27 mouse cellular contexts compared by ENCODE assay signal in the genomic region with DNA sequence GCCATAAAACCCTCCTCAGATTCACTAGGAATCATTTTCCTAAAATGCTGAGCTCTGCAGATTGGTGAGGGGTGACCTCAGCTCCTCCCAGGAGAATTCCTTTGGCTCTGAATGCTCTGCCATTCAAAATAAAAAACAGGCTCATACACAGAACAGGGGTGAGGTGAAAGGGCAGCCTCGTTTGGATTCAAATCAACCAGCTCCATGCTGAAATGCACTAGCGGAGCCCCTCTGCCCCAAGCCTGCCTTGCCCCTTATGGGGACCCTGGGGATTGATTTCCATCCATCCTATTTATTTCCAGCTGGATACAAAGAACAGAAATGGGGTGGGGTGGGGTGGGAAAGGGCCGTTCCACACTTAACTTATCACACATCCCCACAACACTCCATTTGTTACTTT. TPM values are rescaled to one million over a fixed set of nuclear protein-coding genes. Genes with fewer than 3 reads are reported as not detected.
DNase-seq lines count a peak whose midpoint lies in the region; ATAC-seq and TF ChIP-seq lines count a peak whose summit lies in the region.
"Had no signal": no experiment of that assay in that cellular context is flagged by ENCODE, and none has a peak within 500 bp of the region (broad histone marks: within the 10 kb centered on the region; RNA-seq: fewer than 3 reads in every experiment).

No protein-coding gene starts in this region.

- TF ChIP-seq CTCF in midbrain, postnatal 0 days (IDR thresholded peaks at IDR 0.05): no peak

- H3K9me3 ChIP-seq in heart, embryonic 11.5 days (replicated peaks; ENCODE audit: control insufficient read depth, low read length): no peaks in the 10 kb centered on the region; the same call in 1 of the 2 replicates
- H3K9me3 ChIP-seq in kidney, embryonic 16.5 days (ENCODE audit: low read length): peaks cover 3% of the 10 kb centered on the region; the same call in 1 of the 2 replicates
- no peaks in the 10 kb centered on the region for H3K9me3 ChIP-seq in midbrain, embryonic 11.5 days (ENCODE audit: control insufficient read depth, low read length)
- H3K9me3 ChIP-seq in midbrain, postnatal 0 days (ENCODE audit: low read length): no peaks in the 10 kb centered on the region
- H3K9me3 ChIP-seq: embryonic facial prominence, embryonic 13.5 days; embryonic facial prominence, embryonic 15.5 days; forebrain, embryonic 10.5 days; forebrain, embryonic 12.5 days had no signal

- H3K4me2 ChIP-seq in heart, embryonic 11.5 days: no peak overlapping the region
- H3K4me2 ChIP-seq in kidney, embryonic 16.5 days (replicated peaks; ENCODE audit: low read depth, low read length): no peak overlapping the region
- H3K4me2 ChIP-seq in midbrain, embryonic 11.5 days: no peak overlapping the region
- H3K4me2 ChIP-seq in midbrain, postnatal 0 days (ENCODE audit: low read depth, low read length, poor library complexity, severe bottlenecking): no peak overlapping the region
- H3K4me2 ChIP-seq: embryonic facial prominence, embryonic 13.5 days; embryonic facial prominence, embryonic 15.5 days; forebrain, embryonic 12.5 days had no signal

- 78% methylated on average over 3 of the region's 3 CpGs for WGBS in heart, embryonic 11.5 days (ENCODE audit: insufficient replicate concordance)
- WGBS in kidney, embryonic 16.5 days: 70% methylated on average over 3 of the region's 3 CpGs
- 71% methylated on average over 3 of the region's 3 CpGs for WGBS in midbrain, embryonic 11.5 days
- 73% methylated on average over 3 of the region's 3 CpGs for WGBS in midbrain, postnatal 0 days

- H3K4me1 ChIP-seq in heart, embryonic 11.5 days (ENCODE audit: control insufficient read depth, insufficient read depth, low read length): no peaks in the 10 kb centered on the region
- no peaks in the 10 kb centered on the region for H3K4me1 ChIP-seq in kidney, embryonic 16.5 days (ENCODE audit: insufficient read depth, low read length)
- H3K4me1 ChIP-seq in midbrain, embryonic 11.5 days (ENCODE audit: control insufficient read depth, insufficient read depth, low read length): no peaks in the 10 kb centered on the region
- H3K4me1 ChIP-seq in midbrain, postnatal 0 days (ENCODE audit: insufficient read depth, low read length): no peaks in the 10 kb centered on the region
- H3K4me1 ChIP-seq: embryonic facial prominence, embryonic 13.5 days; embryonic facial prominence, embryonic 15.5 days; forebrain, embryonic 12.5 days had no signal

- H3K27me3 ChIP-seq in heart, embryonic 11.5 days (ENCODE audit: control insufficient read depth, insufficient read depth, low read length): no peaks in the 10 kb centered on the region
- H3K27me3 ChIP-seq in kidney, embryonic 16.5 days (ENCODE audit: insufficient read depth, low read length): no peaks in the 10 kb centered on the region
- H3K27me3 ChIP-seq in midbrain, embryonic 11.5 days (ENCODE audit: control insufficient read depth, insufficient read depth, low read length): no peaks in the 10 kb centered on the region
- H3K27me3 ChIP-seq in midbrain, postnatal 0 days (ENCODE audit: insufficient read depth, low read length): no peaks in the 10 kb centered on the region
- H3K27me3 ChIP-seq: embryonic facial prominence, embryonic 13.5 days; embryonic facial prominence, embryonic 15.5 days; forebrain, embryonic 12.5 days had no signal

- H3K27ac ChIP-seq in heart, embryonic 11.5 days (ENCODE audit: low read depth, low read length): no peak overlapping the region
- H3K27ac ChIP-seq in kidney, embryonic 16.5 days (ENCODE audit: low read length): no peak overlapping the region
- H3K27ac ChIP-seq in midbrain, embryonic 11.5 days (ENCODE audit: low read depth, low read length): no peak overlapping the region
- no peak overlapping the region for H3K27ac ChIP-seq in midbrain, postnatal 0 days (ENCODE audit: low read depth, low read length)
- H3K27ac ChIP-seq: embryonic facial prominence, embryonic 13.5 days; embryonic facial prominence, embryonic 15.5 days; forebrain, embryonic 10.5 days; forebrain, embryonic 12.5 days had no signal

- peak; percentile 9 to 12 for DNase-seq in heart, postnatal 10 days
- DNase-seq in kidney, postnatal 10 days: peak; percentile 59
- DNase-seq in midbrain, embryonic 11.5 days (ENCODE audit: low spot score, missing footprints): peak; percentile 51
- DNase-seq in midbrain, postnatal 0 days (ENCODE audit: low spot score): no peak
- no peak for DNase-seq in c-Kit-positive CD71-positive TER-119-positive erythroid progenitor cells, embryonic 14.5 days (ENCODE audit: low spot score)
- DNase-seq: adrenal gland, postnatal 14 days; adrenal gland, postnatal 36 days; cerebellum, adult 11 months; cerebellum, adult 18-20 months; cerebellum, adult 8-10 months; cerebellum, adult 9-11 months; cerebellum, postnatal 14 days; cerebellum, postnatal 36 days; embryo, embryonic 11 days had no signal

- no peak overlapping the region for H3K4me3 ChIP-seq in heart, embryonic 11.5 days (ENCODE audit: low read depth, low read length)
- no peak overlapping the region for H3K4me3 ChIP-seq in kidney, embryonic 16.5 days (ENCODE audit: low read length)
- no peak overlapping the region for H3K4me3 ChIP-seq in midbrain, embryonic 11.5 days (ENCODE audit: low read depth, low read length)
- no peak overlapping the region for H3K4me3 ChIP-seq in midbrain, postnatal 0 days (ENCODE audit: low read depth, low read length)
- H3K4me3 ChIP-seq: embryonic facial prominence, embryonic 13.5 days; embryonic facial prominence, embryonic 15.5 days; erythroblast, embryonic 14.5 days; forebrain, embryonic 10.5 days; forebrain, embryonic 12.5 days had no signal

- H3K9ac ChIP-seq in heart, embryonic 11.5 days (ENCODE audit: low read depth, low read length): no peak overlapping the region
- H3K9ac ChIP-seq in kidney, embryonic 16.5 days (replicated peaks; ENCODE audit: low read length): no peak overlapping the region
- no peak overlapping the region for H3K9ac ChIP-seq in midbrain, embryonic 11.5 days (ENCODE audit: low read length)
- H3K9ac ChIP-seq in midbrain, postnatal 0 days (replicated peaks; ENCODE audit: low read length, poor library complexity, severe bottlenecking): no peak overlapping the region
- H3K9ac ChIP-seq: embryonic facial prominence, embryonic 13.5 days; embryonic facial prominence, embryonic 15.5 days; forebrain, embryonic 12.5 days had no signal

- ATAC-seq in heart, embryonic 11.5 days (replicated peaks; ENCODE audit: insufficient number of reproducible peaks, low FRiP score, low TSS enrichment): no peak
- ATAC-seq in kidney, embryonic 16.5 days (ENCODE audit: low FRiP score, low TSS enrichment): no peak
- no peak for ATAC-seq in midbrain, embryonic 11.5 days (ENCODE audit: low FRiP score)
- no peak for ATAC-seq in midbrain, postnatal 0 days (ENCODE audit: low FRiP score)
- ATAC-seq: activated CD4-positive, CD25-positive, alpha-beta regulatory T cell, adult 4 months; forebrain, embryonic 14.5 days; forebrain, embryonic 16.5 days; Patski had no signal

- intact Hi-C loops in heart, postnatal 10 days (cut with DNase I): loop anchor here (5.0 kb wide), 1 partner anchor 38 kb away; no protein-coding TSS in a partner anchor

- peaks cover 8% of the 10 kb centered on the region for H3K36me3 ChIP-seq in heart, embryonic 11.5 days (ENCODE audit: control insufficient read depth, insufficient read depth, low read length)
- H3K36me3 ChIP-seq in kidney, embryonic 16.5 days (ENCODE audit: insufficient read depth, low read length): peaks cover 10% of the 10 kb centered on the region
- H3K36me3 ChIP-seq in midbrain, embryonic 11.5 days (ENCODE audit: control insufficient read depth, insufficient read depth, low read length): no peaks in the 10 kb centered on the region
- no peaks in the 10 kb centered on the region for H3K36me3 ChIP-seq in midbrain, postnatal 0 days (ENCODE audit: insufficient read depth, low read length)
- H3K36me3 ChIP-seq: forebrain, embryonic 12.5 days; G1E had no signal

RNA-seq across cellular contexts. Expression of a gene that starts 52.9 kb away (rescaled TPM):
- total RNA-seq in heart, postnatal 10 days (2021): 10 to 100 TPM in 1 of 2 experiments, 1 to 10 TPM in 1; 9.7 to 12.7 TPM
- 13.3 and 16.3 TPM in 2 replicates for polyA plus RNA-seq in heart, embryonic 11.5 days (2014; fragmentation: Nextera tagmentation; extraction: Ambion mirVana)
- 48.1 and 51.5 TPM in 2 replicates for polyA plus RNA-seq in kidney, embryonic 16.5 days (2015; fragmentation: Nextera tagmentation; extraction: Ambion mirVana)
- polyA plus RNA-seq in midbrain, embryonic 11.5 days (2014; fragmentation: Nextera tagmentation; extraction: Ambion mirVana): 18.8 and 21.9 TPM in 2 replicates
- 61.9 and 65.1 TPM in 2 replicates for total RNA-seq in midbrain, postnatal 0 days (2014; rRNA removed)
- polyA plus RNA-seq in midbrain, postnatal 0 days (2015; fragmentation: Nextera tagmentation; extraction: Ambion mirVana): 35.5 and 35.7 TPM in 2 replicates
- total RNA-seq: common myeloid progenitor, adult 5-6 weeks had no signal
- polyA plus RNA-seq: activated CD4-positive, CD25-positive, alpha-beta regulatory T cell, adult 4 months; G1E had no signal

Comparison
In these comparisons a context has a peak if more than half of its experiments do, and no peak if none do; other contexts are left out.
1. DNase-seq: peak in heart, postnatal 10 days (2 of 2), kidney, postnatal 10 days (single experiment) and midbrain, embryonic 11.5 days (single experiment); none in midbrain, postnatal 0 days (single experiment) and c-Kit-positive CD71-positive TER-119-positive erythroid progenitor cells, embryonic 14.5 days (single experiment).